Mouse (Mus musculus) spleen, postnatal 4 days (tissue): Measurements from ENCODE around the gene Olfr116.

Source experiments
- DNase-seq, 2 experiments: peaks; one replicate each; pipeline ENCODE4 v3.0.0; 2022; ENCODE audit warnings: low spot score in 2 of 2

Gene Olfr116

DNA sequence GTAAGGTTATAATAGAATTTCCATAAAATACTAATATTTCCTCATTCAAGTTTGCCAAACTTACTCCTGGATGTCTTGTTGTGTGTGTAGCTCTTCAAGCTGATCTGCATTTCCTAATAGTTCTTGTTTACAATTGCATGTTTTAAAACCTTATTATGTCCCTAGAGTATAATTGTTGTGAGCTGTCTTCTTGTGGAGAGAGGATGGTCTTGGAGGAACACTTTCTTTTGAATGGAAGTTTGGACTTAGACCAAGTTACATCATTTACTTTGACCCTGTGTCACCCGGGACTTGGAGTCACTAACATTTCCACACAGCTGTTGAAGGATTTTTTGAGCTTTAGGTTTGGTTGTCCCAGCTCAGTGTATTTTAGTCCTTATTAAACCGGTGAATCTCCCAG, at the start of gene Olfr116, which contains the start of gene Olfr115:
TSS of gene Olfr116 (minus strand) at position 191 of the 400 bp plus-strand sequence.
TSS of gene Olfr115 (minus strand) at position 101 of the 400 bp plus-strand sequence.
- no peak for DNase-seq

DNA sequence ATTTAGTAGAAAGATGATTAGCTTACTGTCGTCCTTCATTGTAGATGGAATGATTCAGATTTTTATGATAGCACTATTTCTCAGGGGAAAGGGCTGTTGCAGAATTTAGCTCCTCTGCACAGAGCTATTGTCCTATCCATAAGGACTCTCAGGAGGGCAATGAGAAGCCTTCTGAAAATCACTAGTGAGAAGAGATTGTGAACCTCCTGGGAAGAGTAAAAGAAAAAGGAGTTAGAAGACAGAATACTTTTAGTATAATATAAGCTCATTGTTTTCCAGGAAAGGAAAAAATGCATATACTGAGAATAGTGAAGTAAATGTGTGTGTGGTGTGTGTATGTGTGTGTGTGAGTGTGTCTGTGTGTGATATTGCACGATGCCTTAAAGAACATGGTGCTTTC, 39.7 kb upstream of the Olfr116 start, which contains the start of gene Olfr118:
TSS of gene Olfr118 (plus strand) at position 301 of the 400 bp plus-strand sequence.
- DNase-seq: no peak

DNA sequence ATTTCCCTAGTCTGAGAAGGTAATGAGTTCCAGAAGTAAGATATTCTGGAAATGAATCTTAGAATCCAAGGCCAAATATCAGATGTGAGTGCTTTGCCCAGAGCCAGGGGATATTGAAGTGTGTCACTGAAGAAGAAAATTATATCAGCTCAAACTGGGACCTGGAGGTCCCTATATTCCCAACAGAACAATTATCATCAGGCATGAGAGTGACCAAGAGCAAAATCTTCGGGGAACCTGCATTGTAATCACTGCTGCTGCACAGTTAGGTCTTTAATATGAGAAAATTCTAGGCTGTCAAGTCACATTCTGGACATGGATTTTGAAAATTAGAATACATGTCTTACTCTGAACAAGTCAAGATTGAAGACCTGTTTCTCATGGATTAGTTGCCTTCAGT, 36.7 kb upstream of the Olfr116 start, which contains the start of gene Olfr117:
TSS of gene Olfr117 (minus strand) at position 101 of the 400 bp plus-strand sequence.
- DNase-seq: no peak

DNA sequence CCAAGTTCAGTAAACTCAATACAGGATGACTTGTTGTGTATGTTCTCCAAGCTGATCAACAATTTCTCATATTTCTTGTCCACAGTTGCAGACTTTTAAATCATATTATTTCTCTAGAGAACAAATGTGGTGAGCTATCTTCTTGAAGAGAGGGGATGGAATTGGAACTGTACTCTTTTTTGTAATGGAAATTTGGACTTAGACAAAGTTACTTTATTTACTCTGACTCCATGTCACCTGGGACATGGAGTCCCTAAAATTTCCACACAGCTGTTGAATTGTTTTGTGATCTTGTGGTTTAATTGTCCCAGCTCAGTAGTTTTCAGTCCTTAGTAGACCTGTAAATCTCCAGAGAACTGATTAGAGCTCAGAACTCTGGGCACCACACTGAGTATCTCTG, 34.4 kb downstream of the Olfr116 start, which contains the start of gene Olfr114:
TSS of gene Olfr114 (minus strand) at position 101 of the 400 bp plus-strand sequence.
- no peak for DNase-seq

DNA sequence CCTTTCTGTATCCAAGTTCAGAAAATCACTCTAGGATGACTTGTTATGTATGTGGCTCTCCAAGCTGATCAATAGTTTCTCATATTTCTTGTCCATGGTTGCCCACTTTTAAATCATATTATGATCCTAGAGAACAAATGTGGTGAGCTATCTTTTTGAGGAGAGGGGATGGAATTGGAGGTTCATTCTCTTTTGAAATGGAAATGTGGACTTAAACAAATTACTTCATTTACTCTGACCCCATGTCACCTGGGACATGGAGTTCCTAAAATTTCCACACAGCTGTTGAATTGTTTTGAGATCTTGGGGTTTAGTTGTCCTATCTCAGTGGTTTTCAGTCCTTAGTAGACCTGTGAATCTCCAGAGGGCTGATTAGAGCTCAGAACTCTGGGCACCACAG, 49.4 kb downstream of the Olfr116 start, which contains the start of gene Olfr113:
TSS of gene Olfr113 (minus strand) at position 101 of the 400 bp plus-strand sequence.
- no peak for DNase-seq
